Mouse (Mus musculus) kidney, adult 9 months (tissue): ENCODE measurements around the gene Card10.
A peak's percentile ranks its signal among the peaks of the same experiment; 100 is the strongest.

ENCODE experiments used
- DNase-seq: peaks from one replicate; pipeline ENCODE4 v3.0.0; 2022

Card10 gene

DNA sequence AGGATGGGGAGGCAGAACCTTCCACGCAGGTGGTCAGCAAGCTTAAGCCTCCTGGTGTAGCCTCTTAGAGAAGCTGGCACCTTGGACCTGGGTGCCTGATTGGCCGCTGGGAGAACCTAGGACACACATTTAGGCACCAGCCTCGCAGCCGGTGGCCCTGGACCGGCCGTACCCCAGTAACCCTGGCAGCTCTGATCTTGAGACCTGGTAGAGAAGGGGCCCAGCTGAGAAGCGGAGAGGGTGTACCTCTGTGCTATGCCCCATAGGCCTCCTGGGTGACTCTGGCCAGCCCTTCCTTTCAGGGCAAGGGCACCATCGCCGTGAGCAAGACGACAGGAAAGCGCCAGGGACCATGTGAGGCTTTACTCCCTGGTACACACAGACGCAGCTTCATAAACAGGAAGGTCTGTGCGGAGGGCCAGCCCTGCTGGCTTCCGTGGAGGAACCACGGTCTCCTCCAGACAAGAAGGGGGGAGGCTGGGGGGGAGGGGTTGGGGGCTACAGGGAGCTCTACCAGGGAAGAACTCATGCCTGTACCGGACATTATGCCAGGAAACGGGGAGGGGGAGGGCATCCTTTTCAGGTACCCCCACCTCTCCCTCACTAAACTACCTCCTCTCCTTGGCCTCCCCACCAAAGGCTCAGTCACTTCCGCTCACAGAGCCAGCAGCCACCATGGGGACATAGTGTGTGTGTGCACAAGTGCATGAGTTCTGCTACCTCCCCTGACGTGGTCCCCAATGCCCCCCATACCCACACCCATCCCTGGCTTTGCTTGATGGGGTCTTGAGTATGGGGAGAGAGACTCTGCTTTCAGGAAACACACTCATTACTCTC lies 31.1 kb downstream of the Card10 start:
- peak; percentile 57 for DNase-seq

DNA sequence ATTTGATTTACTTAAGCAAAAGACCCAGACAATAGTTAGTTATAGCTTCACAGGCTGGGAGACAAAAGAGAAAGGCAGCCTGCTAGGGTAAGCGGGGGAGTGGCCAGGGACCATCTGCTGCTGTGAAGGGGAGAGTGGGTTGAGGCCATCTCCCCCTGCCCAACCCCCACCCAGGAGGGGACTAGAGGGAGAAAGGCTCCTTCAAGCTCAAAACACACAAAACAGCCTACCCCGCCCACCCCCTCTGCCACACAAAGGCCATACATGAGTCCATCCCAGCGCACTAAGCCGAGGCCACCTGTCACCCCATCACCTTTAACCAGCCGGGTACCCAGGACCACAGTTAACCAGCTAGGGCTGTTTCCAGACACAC lies 31.9 kb downstream of the Card10 start:
- no peak for DNase-seq

DNA sequence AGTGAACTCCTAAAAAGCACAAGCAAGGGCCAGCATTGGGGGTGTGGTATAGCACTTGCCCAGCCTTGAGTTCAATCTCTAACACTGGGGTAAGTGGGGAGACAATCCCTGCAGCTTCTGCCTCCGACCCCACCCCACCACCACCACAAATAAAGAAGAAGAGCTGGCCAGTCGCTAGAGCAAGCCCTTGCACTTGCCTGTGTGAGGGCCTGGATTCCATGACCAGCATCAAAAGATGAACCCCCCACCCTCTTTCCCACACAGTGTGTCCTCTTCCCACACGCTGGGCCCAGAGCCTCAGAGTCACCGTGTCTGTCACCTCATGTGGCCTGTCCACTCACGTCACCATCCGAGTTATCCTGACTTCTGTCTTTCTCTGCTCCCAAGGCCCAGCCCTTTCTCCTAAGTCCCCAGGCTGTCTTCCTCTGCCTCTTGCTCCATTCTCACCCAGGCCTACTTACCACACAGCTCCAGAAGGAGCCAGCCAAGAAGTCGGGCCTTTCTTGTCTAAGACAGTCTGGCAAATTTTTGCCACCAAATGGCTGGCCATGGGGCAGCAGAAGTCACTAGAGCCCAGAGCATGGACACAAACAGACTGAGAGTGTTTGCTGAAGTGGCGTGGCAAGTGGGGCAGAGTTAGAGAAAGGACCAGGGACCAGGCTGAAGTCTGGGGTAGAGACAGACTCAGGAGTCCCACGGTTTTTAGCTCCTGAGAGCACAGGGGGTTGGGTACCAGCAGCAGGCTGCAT lies 32.4 kb downstream of the Card10 start:
- DNase-seq = no peak

DNA sequence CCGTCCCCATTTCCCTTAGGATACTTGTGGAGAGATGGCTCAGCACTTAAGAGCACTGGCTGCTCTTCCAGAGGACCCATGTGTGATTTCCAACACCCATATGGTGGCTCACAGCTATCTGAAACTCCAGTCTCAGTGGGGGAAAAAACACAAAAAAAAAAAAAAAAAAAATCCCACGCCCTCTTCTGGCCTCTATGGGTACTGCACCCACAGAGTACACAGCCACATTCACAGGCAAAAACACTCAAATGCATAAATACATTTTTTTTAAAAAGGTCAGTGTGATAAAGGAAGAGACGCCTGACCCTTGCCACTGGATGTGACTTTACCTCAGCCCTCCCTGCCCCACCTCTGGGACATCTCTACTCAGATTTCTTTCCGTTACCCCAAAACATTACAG lies 33.8 kb downstream of the Card10 start:
- no peak for DNase-seq

DNA sequence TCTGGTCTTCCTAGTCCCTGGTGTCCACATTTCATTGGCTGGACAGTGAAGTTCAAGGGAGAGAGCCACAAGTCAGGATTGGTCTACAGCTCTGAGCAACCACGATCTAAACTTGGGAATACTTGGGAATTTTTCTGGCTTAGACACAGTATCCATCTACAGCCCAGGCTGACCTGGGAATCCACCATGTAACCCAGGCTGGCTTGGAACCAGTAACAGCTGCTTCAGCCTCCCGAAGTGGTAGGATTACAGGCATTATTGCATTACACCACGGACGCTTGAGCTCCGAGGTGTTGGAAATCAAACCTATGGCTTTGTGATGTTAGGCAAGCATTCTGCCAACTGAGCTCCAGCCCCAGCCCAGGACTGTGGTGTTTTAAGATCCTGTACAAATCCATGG lies 39.1 kb downstream of the Card10 start:
- DNase-seq = no peak

DNA sequence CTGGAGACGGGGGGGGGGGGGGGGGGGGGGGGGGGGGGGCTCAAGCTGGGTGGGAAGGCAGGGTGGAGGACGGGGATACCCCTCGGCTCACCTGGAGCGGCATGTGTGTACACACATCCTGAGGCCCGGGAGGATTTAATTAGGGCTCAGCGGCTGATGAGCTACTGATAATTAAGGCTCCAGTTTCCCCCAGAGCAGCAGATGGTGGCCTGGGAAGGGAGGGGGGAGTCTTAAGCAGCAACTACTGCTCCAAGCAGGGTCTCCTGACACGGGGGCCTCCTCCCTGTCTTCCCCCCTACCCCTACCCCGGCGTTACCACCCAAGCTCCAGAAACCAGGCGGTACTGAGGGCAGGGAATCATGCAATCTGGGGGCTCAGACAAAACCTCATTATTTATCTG lies 39.6 kb downstream of the Card10 start:
- no peak for DNase-seq

DNA sequence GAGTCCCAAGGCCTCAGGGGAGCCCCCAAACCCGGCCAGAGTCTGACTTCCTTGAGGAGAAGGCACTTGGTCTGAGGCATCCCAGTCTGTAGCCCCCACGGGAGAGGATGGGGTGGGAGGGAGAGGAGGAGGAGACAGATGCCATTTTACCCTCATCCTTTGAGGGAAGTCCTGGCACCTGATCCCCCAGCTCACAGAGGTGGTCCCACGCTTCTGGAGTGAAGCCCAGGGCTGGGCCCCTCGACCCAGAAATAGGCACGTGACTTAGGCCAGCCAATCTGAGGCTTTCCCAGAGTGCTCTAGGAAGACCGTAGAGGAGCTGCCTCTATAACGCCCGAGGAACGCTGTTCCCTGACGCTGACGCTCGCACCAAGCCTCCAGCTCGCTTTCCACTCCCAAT lies 41.7 kb downstream of the Card10 start:
- no peak for DNase-seq

DNA sequence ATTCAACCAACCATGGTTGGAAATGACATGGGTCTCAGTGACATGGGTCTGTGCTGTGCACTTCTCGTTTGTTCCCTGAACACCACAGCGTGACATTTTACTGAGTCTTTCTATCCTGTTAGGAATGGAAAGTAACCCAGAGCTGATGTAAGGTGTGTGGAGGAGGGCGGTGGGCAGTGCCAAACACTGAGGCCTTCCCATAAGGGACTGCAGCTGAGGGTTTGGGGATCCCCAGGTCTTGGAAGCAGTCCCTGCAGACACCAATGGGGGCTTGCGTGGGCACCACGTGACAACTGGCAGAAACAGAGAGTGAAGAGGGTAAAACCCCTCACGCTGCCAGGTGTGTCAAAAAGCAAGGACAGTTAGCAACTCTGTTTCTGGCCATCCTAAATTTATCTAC lies 44.7 kb downstream of the Card10 start:
- no peak for DNase-seq

DNA sequence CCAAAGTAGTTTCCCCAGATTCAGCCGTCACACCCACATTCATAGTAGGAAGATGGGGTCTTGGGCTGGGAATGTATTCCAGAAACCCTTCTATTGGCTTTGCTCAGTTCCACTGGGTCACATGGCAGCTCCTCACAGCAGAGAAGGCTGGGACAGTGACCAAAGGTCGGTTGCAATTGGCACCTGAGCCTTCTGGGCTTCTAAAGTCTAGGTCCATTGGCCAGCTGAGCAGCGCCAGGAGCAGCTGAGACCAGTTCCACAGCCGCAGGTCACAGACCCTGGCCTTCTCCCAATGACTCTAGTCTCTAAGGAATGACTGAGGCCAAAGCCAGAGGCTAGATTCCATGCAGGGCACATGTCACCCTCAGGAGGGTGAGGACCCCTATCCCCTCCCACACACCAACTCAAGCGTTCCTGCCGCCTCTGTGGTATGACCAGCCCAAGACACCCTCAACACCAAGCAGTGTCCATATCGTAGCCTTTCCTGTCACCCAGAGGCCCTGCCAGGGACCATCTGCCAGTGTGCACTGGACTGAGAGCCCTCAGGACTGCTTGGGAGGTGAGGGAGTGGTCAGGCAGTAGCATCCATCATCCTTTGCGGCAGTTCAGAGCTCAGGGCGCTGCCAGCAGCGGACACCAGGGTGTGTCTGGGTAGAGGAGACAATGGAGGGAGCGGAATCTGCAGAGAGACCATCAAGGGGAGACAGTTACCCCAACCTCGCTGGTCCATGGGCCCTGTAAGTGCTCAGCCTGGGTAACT lies 46.7 kb downstream of the Card10 start:
- DNase-seq = peak; percentile 88

DNA sequence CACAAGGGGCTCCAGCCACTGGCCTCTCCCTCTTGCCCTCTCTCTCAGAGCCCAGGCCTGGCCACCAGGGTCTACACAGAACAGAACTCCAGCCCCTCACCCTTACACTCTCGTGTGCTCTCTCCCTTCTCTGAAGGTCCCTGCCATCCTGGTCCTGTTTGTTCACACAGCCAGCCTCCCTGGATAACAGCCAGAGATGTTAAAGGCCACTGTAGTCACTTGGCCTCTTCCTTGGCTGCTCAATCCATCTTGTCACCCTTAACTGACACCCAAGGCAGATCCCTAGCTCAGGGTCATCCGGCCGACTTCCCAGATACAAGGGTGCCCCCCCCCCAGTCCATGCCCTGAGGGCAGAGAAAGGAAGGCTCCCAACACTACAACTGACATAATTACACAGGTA lies 47.6 kb downstream of the Card10 start:
- DNase-seq = peak; percentile 41

DNA sequence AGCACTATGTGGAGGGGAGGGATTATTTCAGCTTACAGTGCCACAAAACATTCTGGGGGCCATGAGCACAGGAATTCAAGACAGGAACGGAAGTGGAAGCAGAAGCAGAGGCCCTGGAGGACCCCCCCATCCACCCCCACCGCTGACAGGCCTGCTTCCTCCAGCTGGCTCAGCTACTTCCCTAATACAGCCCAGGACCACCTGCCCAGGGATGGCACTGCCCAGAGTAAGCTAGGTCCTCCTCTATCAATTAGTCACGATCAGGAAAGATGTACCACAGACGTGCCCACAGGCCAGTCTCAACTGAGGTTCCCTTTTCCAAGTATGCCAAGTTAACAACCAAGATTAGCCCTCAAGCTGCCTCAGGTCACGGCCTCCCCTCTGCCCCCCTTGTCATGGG lies 48.7 kb downstream of the Card10 start:
- DNase-seq = no peak

DNA sequence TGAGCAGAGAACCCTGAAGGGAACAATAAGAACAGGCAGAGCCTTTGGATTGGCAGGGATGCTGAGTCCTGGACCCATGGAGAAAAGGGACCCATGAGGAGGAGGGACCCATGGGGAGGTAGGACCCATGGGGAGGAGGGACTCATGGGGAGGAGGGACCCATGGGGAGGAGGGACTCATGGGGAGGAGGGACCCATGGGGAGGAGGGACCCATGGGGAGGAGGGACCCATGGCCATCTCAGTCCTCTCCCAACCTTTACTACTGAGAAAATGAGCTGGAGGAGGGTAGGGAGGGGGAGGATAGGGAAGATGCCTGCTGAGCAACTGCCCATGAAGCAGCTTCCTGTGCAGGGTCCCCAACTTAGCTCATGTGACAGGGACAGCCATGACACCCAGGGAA lies 49.9 kb downstream of the Card10 start:
- DNase-seq = no peak

DNA sequence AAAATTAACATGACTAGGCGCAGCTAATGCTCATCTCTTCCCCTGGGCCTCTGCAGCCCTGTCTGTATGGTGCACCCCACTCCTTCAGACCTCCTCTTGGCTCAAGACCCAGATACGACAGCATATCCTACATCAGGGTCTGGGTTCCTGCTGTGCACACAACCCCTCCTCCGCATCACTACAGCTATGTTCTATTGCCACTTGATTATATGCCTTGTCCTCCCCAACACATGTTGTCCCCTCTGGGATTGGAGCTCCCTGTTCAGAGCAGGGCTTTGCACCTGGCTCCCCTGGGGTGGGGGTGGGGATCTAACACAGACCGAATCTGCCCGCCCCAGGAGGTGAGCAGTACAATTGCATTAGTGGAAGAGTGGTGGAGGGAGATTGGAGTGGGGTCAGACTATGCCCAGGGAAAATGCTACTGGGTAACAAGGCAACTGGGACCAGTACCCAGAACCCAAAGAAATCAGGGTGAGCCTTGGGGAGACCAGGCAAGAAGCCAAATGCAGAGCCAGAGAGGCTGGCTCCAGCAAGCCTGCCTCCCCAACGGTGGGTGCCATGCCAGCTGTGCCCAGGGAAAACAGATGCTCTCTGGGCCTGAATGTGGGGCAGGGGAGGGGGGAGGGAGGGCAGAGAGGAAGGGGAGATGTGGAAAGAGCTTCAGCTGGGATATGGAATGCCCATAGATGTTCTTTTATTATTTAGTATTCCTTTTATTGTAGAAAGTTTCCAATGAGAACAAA lies 52.1 kb downstream of the Card10 start:
- DNase-seq = no peak

DNA sequence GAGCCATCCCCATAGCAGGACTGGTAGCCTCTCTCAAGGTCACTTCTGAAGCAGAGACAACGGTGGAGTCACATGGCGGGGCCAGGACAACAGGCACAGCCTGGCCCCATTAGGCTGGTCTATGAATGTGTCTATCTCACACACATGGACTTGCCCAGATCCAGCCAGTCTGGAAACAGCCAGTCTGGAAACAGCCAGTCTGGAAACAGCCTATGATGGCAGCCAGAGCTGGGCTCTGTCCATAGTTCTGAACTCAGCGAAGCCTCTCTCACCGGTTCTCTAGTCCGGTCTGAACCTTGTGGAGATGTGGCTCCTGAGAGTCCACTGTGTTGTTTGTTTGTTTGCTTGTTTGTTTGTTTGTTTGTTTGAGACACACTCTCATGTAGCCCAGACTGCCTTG lies 53.0 kb downstream of the Card10 start:
- DNase-seq = peak; percentile 22

DNA sequence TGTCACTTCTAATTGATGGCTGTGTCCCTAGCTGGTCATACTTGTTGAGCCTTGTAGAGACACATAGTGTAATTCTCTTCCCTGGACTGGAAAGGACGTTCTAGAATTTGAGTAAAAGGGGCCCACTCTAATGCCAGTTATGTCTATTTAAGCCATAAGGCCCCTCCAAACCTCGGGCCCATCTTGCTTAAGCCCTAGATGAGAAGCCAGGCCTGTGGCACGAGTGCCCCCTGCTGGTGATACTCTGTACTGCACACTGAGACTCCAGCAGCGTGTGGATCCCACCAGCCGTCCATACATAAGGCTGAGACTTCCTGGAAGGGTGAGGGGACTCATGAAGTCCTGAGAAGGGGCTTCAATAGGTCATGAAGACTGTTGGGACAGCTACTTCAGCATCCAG lies 58.6 kb downstream of the Card10 start:
- DNase-seq = peak; percentile 75

DNA sequence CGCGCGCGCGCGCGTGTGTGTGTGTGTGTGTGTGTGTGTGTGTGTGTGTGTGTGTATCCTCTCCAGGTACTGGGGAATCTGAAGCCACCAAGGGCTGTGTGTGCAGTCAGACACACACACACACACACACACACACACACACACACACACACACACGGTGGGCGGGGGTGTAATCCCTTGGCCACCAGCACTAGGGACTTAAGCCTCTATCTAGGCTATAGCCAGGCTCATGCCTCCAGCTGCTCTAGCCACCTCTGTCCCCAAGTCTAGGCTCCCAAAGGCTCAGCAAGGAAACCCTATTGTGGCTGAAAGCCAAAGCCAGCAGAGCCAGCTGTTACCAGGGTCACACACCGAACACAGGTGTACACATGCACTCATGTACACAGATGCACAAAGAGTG lies 60.0 kb downstream of the Card10 start:
- DNase-seq = no peak

DNA sequence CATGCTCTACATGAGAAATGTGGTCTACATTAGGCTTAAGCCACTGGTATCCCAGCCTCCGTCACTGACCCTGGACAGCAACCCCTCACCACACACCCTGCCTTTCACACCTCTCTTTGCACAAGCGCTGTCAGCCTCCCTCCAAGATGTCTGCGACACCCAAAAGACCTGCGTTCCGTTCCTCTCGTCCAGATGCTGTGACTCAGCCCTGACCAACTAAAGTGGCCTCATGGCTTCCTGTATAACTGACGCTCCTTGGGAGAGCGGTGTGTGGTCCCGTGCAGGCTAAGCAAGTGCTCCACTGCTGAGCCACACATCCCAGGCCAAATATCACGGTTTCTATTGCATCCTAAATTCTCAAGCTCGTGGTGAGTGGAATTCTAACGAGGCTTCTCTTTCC lies 62.2 kb downstream of the Card10 start:
- no peak for DNase-seq

DNA sequence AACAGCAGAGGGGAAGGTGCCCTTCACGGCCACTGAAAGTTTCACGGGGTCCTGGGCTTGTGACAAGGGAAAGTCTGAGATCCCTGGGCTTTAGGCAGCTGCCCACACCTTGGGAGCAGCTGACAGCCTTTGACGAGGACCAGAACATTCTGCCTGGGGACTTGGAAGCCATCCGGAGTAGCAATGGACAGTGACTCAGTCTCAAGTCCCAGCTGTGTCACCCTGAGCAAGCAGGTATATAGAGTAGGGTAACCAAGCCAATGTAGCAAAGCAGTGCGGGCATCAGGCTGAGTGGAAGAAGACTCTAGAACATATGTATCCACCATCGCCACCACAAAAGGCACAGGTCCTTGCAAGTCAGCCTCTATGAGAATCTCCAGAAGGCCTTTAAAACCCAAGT lies 65.7 kb downstream of the Card10 start:
- no peak for DNase-seq

DNA sequence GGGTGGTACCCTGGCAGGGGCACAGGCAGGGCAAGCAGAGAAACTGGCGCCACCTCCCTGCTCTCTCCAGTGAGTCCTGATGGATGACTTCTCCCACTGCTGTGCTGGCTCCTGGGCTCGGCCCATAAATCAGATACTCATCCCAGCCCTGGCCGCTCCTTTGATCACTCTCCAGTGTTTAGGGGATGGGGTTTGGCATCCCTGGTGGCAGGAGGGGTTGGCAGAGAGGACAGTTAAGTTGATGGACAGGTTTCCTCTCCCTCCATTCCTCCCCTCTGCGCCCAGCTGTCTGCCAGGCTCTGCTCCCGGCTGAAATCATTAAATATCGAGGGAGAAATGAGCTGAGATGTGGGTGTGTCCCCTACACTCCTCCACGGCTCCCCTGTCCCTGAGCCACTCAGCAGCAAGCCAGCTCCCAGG lies 66.2 kb downstream of the Card10 start:
- no peak for DNase-seq

DNA sequence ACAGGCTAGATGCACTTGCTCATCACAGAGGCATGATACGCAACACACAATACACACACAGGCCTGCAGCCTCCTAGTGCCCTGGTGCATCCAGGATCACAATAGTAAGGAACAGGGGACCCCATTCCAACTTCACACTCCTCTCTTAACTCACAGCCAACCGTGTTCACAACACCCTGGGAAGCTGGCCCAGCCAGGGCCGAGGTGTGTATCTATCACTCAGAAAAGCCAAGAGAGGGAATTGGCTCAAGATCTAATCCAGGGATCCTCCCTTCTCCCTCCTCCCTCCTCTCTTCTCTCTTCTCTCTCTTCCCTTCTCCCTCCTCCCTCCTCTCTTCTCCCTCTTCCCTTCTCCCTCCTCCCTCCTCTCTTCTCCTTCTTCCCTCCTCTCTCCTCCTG lies 66.7 kb downstream of the Card10 start:
- no peak for DNase-seq

DNA sequence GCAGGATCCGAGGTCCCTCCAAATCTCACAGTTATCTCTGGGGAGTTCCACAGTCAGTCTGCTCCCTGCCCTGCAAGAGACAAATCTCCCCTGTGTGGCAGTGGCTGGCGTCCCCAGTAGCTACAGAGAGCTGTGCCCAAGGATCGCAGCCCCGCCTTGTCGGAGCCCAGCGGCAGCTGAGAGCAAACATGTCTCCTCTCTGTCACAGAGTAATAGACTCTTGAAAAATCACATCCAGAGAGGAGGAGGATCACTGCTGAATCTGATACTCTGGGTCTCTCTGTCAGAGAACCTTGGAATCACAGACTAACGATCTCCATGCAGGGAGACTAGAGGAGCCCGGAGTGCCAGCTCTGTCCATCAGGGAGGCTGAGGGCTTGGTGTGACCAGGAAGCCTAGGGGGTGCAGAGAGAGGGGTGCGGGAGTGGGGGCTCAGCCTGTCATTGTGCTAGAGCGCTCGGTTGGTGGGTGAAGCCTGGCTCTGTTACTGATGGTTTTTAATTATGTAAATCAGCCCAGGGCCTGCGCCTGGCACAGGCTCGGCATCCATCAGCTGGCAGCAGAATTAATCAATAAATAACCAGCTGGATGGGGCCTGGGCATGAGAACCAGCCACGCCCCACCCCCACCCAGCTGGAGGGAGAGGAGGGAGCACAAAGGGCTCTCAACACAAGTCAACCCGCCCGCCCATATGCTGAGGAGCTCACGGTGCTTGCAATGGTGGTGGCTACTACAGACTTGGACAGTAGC lies 67.2 kb downstream of the Card10 start:
- peak; percentile 35 for DNase-seq

DNA sequence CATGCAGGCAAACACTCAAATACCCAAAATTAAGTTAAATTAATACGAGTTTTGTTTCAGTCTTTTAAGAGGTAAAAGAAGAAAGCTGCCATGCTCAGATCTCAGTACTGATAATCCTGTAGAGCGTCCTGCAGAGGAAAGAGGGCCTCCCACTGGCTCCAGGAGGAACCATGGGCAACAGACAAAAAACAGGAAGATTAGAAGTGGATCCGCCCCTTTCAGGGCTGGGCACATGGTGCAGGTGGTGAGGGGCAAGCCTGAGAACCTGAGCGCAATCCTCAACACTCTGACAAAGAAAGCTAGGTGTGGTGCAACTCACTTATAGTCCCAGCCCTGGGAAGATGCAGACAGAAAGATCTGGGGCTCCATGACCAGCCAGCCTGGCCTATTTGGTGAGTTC lies 71.0 kb downstream of the Card10 start:
- DNase-seq = no peak
